Mouse (Mus musculus): ENCODE results near the gene Traf7. TPM values are rescaled to one million over a fixed set of nuclear protein-coding genes. Genes with fewer than 3 reads are reported as not detected.

Gene Traf7
- polyA plus RNA-seq, 1 experiment from 2014 or later: 81.0 TPM

DNA sequence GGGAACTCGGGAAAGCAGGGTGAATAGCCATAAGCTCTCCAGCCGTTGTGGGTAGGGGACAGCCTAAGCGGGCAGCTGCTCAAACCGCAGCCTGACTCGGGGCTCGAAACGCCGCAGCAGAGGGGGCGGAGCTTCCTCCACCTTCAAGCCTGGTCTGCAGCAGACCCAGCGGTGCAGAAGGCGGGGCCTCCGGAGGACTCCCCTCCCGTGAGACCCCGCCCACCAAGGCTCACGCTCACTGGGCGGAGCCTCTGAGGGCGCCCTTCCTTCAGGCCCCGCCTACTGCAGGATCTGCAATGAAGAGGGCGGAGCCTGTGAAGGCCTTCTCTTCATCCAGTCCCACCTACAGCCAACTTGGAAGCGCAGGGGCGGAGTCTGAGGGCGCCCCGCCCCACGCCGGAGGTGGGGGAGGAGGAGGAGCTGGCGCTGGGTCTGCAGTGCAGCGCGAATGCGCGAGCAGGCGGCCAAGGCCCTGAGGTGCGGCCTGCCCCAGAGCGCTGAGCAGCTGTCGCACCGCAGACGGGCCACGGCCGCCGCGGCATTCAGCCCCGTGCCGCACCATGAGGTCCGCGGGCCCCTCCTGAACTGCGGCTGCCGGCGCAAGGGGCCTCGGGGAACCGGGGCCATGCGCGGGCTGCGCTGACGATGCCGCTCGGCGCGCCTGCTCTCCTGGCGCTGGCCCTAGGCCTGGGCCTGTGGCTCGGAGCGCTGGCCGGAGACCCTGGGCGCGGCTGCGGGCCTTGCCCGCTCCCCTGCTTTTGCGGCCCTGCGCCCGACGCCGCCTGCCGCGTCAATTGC is 22.1 kb upstream of the Traf7 start, which contains the start of gene Pkd1:
TSS of gene Pkd1 (plus strand) at position 217 of the 798 bp plus-strand sequence.
- under 1% methylated on average over 62 of the region's 72 CpGs for WGBS
- DNase-seq (ENCODE audit: low spot score): peak; percentile 100
- Histone ChIP-seq H3K9ac (ENCODE audit: low read depth, low read length) (peak within 1 kb of the TSS; percentile 92), H3K27me3 (replicated peaks; ENCODE audit: control insufficient read depth, insufficient read depth, low read length) (no peaks in the 10 kb centered on the region), H3K36me3 (ENCODE audit: control insufficient read depth, insufficient read depth, low read length) (no peaks in the 10 kb centered on the region), H3K27ac (ENCODE audit: low read depth, low read length) (peak within 1 kb of the TSS; percentile 93), H3K9me3 (ENCODE audit: control insufficient read depth, low read length) (no peaks in the 10 kb centered on the region), H3K4me3 (ENCODE audit: low read depth, low read length) (peak within 1 kb of the TSS; percentile 93), H3K4me2 (peak within 1 kb of the TSS; percentile 96), H3K4me1 (replicated peaks; ENCODE audit: control insufficient read depth, insufficient read depth, low read length) (peaks cover 7% of the 10 kb centered on the region)
- ATAC-seq (replicated peaks; ENCODE audit: low FRiP score): peak; percentile 93

DNA sequence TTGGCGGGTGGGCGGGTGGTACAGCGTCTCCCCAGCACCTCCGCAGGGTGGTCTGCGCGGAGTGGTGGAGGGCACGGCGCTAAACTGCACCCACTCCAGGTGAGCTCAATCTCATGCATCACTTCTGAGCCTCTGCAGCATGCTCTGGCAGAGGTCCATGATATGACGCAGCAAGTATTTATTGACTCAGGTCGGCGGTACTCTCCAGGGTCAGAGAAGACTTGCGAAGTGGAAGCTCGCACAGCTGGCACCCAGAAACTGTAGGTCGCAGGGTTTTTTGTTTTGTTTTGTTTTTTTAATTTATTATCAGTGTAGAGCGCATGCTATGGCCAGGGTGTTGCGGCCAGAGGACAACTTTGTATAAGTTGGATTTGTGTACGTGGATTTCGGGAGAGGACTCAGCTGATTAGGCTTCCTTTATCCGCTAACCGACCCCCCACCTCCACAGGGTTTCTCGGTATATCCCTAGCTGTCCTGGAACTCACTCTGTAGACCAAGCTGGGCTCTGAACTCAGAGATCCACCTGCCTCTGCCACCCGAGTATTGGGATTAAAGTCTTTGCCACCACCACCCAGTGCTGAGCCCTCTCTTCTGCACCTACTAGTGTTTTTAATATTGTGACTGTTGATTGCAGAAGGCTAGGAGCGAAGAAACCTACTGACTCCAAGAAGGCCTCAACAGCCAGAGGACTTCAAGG is 21.3 kb upstream of the Traf7 start:
- ATAC-seq (replicated peaks; ENCODE audit: low FRiP score) (peak; percentile 43), DNase-seq (ENCODE audit: low spot score) (peak; percentile 70)
- Histone ChIP-seq H3K4me2 (peak overlapping the region; percentile 96), H3K4me3 (ENCODE audit: low read depth, low read length) (peak overlapping the region; percentile 93), H3K4me1 (replicated peaks; ENCODE audit: control insufficient read depth, insufficient read depth, low read length) (peaks cover 7% of the 10 kb centered on the region), H3K27ac (ENCODE audit: low read depth, low read length) (peak overlapping the region; percentile 52), H3K36me3 (ENCODE audit: control insufficient read depth, insufficient read depth, low read length) (no peaks in the 10 kb centered on the region), H3K9me3 (ENCODE audit: control insufficient read depth, low read length) (no peaks in the 10 kb centered on the region), H3K9ac (ENCODE audit: low read depth, low read length) (peak overlapping the region; percentile 51), H3K27me3 (replicated peaks; ENCODE audit: control insufficient read depth, insufficient read depth, low read length) (peaks cover 3% of the 10 kb centered on the region; the same call in 1 of the 2 replicates)
- WGBS: 2% methylated on average over 23 of the region's 23 CpGs

DNA sequence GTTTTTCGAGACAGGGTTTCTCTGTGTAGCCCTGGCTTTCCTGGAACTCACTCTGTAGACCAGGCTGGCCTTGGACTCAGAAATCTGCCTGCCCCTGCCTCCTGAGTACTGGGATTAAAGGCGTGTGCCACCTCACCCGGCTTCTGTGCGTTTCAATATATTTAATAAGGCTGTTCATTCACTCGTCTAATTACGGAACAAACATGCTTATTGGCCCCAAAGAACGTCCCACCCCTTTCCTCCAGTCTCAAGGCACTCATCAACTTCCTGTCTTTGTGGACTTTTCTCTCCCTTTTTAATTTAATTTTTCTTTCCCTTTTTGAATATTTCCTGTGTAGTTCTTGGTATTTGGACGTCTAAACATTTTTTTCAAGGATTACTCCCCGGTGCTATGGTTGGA is 20.7 kb upstream of the Traf7 start:
- H3K4me1 ChIP-seq (replicated peaks; ENCODE audit: control insufficient read depth, insufficient read depth, low read length): peaks cover 7% of the 10 kb centered on the region
- peaks cover 3% of the 10 kb centered on the region; the same call in 1 of the 2 replicates for H3K27me3 ChIP-seq (replicated peaks; ENCODE audit: control insufficient read depth, insufficient read depth, low read length)
- H3K4me2 ChIP-seq: peak overlapping the region; percentile 96
- H3K9me3 ChIP-seq (ENCODE audit: control insufficient read depth, low read length): no peaks in the 10 kb centered on the region
- ATAC-seq (replicated peaks; ENCODE audit: low FRiP score) (no peak), DNase-seq (ENCODE audit: low spot score) (no peak)
- 22% methylated on average over 9 of the region's 9 CpGs for WGBS
- peak overlapping the region; percentile 93 for H3K4me3 ChIP-seq (ENCODE audit: low read depth, low read length)
- H3K27ac ChIP-seq (ENCODE audit: low read depth, low read length): peak overlapping the region; percentile 52; the same call in 1 of the 2 replicates
- H3K9ac ChIP-seq (ENCODE audit: low read depth, low read length): peak overlapping the region; percentile 51
- H3K36me3 ChIP-seq (ENCODE audit: control insufficient read depth, insufficient read depth, low read length): no peaks in the 10 kb centered on the region

DNA sequence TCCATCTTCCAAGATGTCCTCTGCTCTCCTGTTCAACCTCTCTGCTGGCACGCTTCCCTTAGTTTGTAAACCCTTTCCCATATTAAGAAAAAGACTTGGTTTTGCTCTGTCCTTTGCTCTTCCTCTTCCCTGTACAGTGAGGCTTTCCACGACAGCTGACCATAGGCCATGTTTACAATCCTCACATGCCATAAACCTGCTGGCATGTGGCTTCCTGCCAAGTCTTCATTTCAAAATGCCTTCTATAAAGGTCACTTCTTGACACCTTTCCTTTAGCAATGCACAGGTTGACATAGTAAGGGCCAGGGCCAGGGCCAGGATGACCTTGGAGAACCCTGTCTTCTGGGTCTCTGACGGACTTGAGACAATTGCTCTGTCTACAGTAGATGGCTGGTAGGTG is 18.5 kb upstream of the Traf7 start:
- no peak overlapping the region for H3K4me2 ChIP-seq
- ATAC-seq (replicated peaks; ENCODE audit: low FRiP score): no peak
- no peak for DNase-seq (ENCODE audit: low spot score)
- H3K9ac ChIP-seq (ENCODE audit: low read depth, low read length): no peak overlapping the region
- 81% methylated on average over 3 of the region's 3 CpGs for WGBS
- H3K27me3 ChIP-seq (replicated peaks; ENCODE audit: control insufficient read depth, insufficient read depth, low read length): peaks cover 3% of the 10 kb centered on the region; the same call in 1 of the 2 replicates
- no peaks in the 10 kb centered on the region for H3K36me3 ChIP-seq (ENCODE audit: control insufficient read depth, insufficient read depth, low read length)
- no peak overlapping the region for H3K4me3 ChIP-seq (ENCODE audit: low read depth, low read length)
- H3K9me3 ChIP-seq (ENCODE audit: control insufficient read depth, low read length): no peaks in the 10 kb centered on the region
- peaks cover 7% of the 10 kb centered on the region for H3K4me1 ChIP-seq (replicated peaks; ENCODE audit: control insufficient read depth, insufficient read depth, low read length)
- no peak overlapping the region for H3K27ac ChIP-seq (ENCODE audit: low read depth, low read length)

DNA sequence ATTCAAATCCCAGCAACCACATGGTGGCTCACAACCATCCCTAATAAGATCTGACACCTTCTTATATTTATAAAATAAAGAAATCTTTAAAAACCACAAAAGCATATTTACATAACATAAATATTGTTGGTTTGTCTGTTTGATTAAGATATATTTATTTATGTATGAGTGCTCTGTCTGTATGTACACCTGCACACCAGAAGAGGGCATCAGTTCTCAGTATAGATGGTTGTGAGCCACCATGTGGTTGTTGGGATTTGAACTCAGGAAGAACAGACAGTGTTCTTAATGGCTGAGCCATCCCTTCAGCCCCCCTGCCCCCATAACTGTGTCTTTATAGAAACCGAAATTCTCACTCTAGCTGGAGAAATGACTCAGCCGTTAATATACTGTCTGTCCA is 17.5 kb upstream of the Traf7 start:
- H3K4me1 ChIP-seq (replicated peaks; ENCODE audit: control insufficient read depth, insufficient read depth, low read length): no peaks in the 10 kb centered on the region
- no peak overlapping the region for H3K27ac ChIP-seq (ENCODE audit: low read depth, low read length)
- no peak overlapping the region for H3K9ac ChIP-seq (ENCODE audit: low read depth, low read length)
- ATAC-seq (replicated peaks; ENCODE audit: low FRiP score): no peak
- no peak overlapping the region for H3K4me2 ChIP-seq
- H3K36me3 ChIP-seq (ENCODE audit: control insufficient read depth, insufficient read depth, low read length): no peaks in the 10 kb centered on the region
- H3K4me3 ChIP-seq (ENCODE audit: low read depth, low read length): no peak overlapping the region
- DNase-seq (ENCODE audit: low spot score): no peak
- H3K9me3 ChIP-seq (ENCODE audit: control insufficient read depth, low read length): no peaks in the 10 kb centered on the region
- 91% methylated on average over 2 of the region's 2 CpGs for WGBS
- H3K27me3 ChIP-seq (replicated peaks; ENCODE audit: control insufficient read depth, insufficient read depth, low read length): peaks cover 3% of the 10 kb centered on the region; the same call in 1 of the 2 replicates

DNA sequence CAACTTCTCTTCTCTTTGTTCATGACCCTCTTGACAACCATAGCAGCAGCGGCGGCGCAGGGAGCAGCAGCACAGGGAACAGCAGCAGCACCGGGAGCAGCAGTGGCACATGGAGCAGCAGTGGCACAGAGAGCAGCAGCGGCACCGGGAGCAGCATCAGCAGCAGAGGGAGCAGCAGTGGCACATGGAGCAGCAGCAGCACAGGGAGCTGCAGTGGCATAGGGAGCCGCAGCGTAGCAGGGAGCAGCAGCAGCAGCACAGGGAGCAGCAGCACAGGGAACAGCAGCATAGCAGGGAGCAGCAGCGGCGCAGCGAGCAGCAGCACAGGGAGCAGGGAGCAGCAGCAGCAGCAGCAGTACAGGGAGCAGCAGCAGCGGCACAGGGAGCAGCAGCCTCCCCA is 16.9 kb upstream of the Traf7 start:
- no peak for ATAC-seq (replicated peaks; ENCODE audit: low FRiP score)
- WGBS: 27% methylated on average over 12 of the region's 12 CpGs
- Histone ChIP-seq H3K4me2 (peak overlapping the region; percentile 33), H3K27ac (ENCODE audit: low read depth, low read length) (no peak overlapping the region; the same call in 1 of the 2 replicates), H3K4me3 (ENCODE audit: low read depth, low read length) (no peak overlapping the region), H3K4me1 (replicated peaks; ENCODE audit: control insufficient read depth, insufficient read depth, low read length) (no peaks in the 10 kb centered on the region), H3K9me3 (ENCODE audit: control insufficient read depth, low read length) (no peaks in the 10 kb centered on the region), H3K9ac (ENCODE audit: low read depth, low read length) (0 out of 2 replicates have a peak overlapping the region, but pooled peaks have one; percentile 44), H3K27me3 (replicated peaks; ENCODE audit: control insufficient read depth, insufficient read depth, low read length) (peaks cover 3% of the 10 kb centered on the region; the same call in 1 of the 2 replicates), H3K36me3 (ENCODE audit: control insufficient read depth, insufficient read depth, low read length) (no peaks in the 10 kb centered on the region)
- DNase-seq (ENCODE audit: low spot score): no peak

DNA sequence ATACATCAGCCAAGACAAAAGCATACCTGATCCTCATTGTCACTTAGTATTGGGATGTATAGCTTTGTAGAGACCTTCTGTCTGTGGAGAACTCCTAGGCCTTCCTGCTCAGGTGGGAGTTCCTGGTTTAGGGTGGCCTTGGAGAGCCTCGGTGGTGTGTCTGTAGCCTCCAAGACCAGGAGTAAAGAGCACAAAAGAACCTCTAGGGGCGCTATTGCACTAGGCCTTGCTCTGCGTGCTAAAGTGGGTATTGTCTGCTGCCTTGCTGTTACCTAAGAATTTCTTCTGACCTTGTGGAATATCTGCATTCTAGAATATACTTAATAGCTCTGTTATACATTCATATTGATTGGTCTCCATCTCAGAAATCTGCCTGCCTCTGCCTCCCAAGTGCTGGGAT is 12.6 kb upstream of the Traf7 start:
- no peaks in the 10 kb centered on the region for H3K36me3 ChIP-seq (ENCODE audit: control insufficient read depth, insufficient read depth, low read length)
- 10% methylated on average over 3 of the region's 3 CpGs for WGBS
- no peak overlapping the region for H3K4me2 ChIP-seq
- DNase-seq (ENCODE audit: low spot score) (peak; percentile 42), ATAC-seq (replicated peaks; ENCODE audit: low FRiP score) (0 out of 2 replicates have a peak, but pooled peaks have one; percentile 68)
- no peak overlapping the region for H3K9ac ChIP-seq (ENCODE audit: low read depth, low read length)
- no peaks in the 10 kb centered on the region for H3K9me3 ChIP-seq (ENCODE audit: control insufficient read depth, low read length)
- H3K4me3 ChIP-seq (ENCODE audit: low read depth, low read length): no peak overlapping the region
- H3K27ac ChIP-seq (ENCODE audit: low read depth, low read length): no peak overlapping the region
- no peaks in the 10 kb centered on the region for H3K4me1 ChIP-seq (replicated peaks; ENCODE audit: control insufficient read depth, insufficient read depth, low read length)
- peaks cover 3% of the 10 kb centered on the region; the same call in 1 of the 2 replicates for H3K27me3 ChIP-seq (replicated peaks; ENCODE audit: control insufficient read depth, insufficient read depth, low read length)

DNA sequence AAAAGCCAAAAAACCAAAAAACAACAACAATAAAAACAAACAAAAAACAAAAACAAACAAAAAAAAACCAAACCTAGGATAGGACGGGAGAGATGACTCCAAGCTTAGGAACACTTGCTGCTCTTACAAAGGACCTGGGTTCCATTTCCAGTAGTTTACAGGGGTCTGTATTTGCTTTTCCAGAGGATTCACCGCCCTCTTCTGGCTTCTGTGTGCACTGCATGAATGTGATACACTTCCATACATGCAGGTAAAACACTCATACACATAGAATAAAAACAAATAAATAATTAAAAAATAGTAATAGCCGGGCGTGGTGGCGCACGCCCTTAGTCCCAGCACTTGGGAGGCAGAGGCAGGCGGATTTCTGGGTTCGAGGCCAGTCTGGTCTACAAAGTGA is 11.2 kb upstream of the Traf7 start:
- ATAC-seq (replicated peaks; ENCODE audit: low FRiP score): no peak
- H3K4me1 ChIP-seq (replicated peaks; ENCODE audit: control insufficient read depth, insufficient read depth, low read length): no peaks in the 10 kb centered on the region
- H3K4me3 ChIP-seq (ENCODE audit: low read depth, low read length): no peak overlapping the region
- no peaks in the 10 kb centered on the region for H3K9me3 ChIP-seq (ENCODE audit: control insufficient read depth, low read length)
- H3K27ac ChIP-seq (ENCODE audit: low read depth, low read length): no peak overlapping the region
- no peaks in the 10 kb centered on the region for H3K27me3 ChIP-seq (replicated peaks; ENCODE audit: control insufficient read depth, insufficient read depth, low read length)
- H3K36me3 ChIP-seq (ENCODE audit: control insufficient read depth, insufficient read depth, low read length): no peaks in the 10 kb centered on the region
- DNase-seq (ENCODE audit: low spot score): no peak
- 64% methylated on average over 8 of the region's 8 CpGs for WGBS
- no peak overlapping the region for H3K4me2 ChIP-seq
- H3K9ac ChIP-seq (ENCODE audit: low read depth, low read length): no peak overlapping the region

All from liver, embryonic 11.5 days (tissue).